Mouse (Mus musculus) mouse trophoblast stem cell (cell line): ENCODE measurements around the gene Cnot3.

Source experiments
- in situ Hi-C, 2 experiments: fragments of 300-500 bp; cut with MseI, MboI; formaldehyde crosslinking; loops; 2 replicates in 1 of 2; 3 replicates in 1 of 2; pipeline ENCODE4 v1.15.1; 2025

Gene Cnot3

GRCm38 (mm10) chr7:3646188-3646587, 1.1 kb downstream of the Cnot3 start:
- in situ Hi-C loops: loop anchor here in 1 of 2 experiments (10.0 kb wide), 1 partner anchor 59 kb away; the partner anchor contains the start of gene Rps9

- in situ Hi-C loops: loop anchor here in 1 of 2 experiments (10.0 kb wide), 1 partner anchor 58 kb away; the partner anchor contains the start of gene Rps9
Measured at GRCm38 (mm10) chr7:3646641-3647040, 1.6 kb downstream of the Cnot3 start.

- in situ Hi-C loops: no loop called here
Measured at GRCm38 (mm10) chr7:3656966-3657365, 11.9 kb downstream of the Cnot3 start.

GRCm38 (mm10) chr7:3658578-3658977, 13.5 kb downstream of the Cnot3 start:
- in situ Hi-C loops: no loop called here

DNA sequence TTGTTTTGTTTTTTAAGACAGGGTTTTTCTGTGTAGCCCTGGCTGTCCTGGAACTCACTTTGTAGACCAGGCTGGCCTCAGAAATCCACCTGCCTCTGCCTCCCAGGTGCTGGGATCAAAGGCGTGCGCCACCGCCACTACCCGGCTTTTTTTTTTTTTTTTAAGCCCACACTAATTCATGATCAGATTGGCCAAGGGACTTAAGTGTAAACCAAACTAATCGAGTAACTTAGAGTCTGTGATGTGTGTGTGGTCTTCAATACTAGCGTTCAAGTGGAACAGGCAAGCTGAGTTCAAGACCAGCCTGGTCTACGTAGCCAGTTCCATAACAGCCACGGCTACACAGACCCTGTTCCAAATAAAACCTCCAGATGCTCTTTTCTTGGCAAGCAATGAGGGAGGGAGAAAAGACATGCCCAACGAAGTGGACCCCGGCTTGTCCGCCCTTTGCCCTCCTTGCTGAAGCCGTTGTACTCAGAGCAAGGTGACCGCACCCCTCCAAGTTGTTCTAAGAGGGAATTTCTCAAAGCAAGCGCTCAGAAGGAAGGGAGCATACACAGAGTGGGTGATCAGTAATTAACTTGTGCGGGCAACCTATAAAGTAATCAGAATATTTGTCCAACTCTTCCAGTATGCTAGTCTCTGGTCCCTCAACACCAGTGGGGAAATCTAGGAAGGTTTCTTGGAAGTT, 19.6 kb downstream of the Cnot3 start:
- in situ Hi-C loops: no loop called here

GRCm38 (mm10) chr7:3665215-3666114, 20.4 kb downstream of the Cnot3 start, which contains the start of gene Leng1:
TSS of gene Leng1 (minus strand) at chr7:3665840.
- in situ Hi-C loops: no loop called here

GRCm38 (mm10) chr7:3666921-3667391, 21.9 kb downstream of the Cnot3 start:
- in situ Hi-C loops: no loop called here

- in situ Hi-C loops: loop anchor here in 1 of 2 experiments (5.0 to 25.0 kb wide), 2 partner anchors 52 to 238 kb away; partner anchors contain the start of gene Lilra6
Measured at GRCm38 (mm10) chr7:3674507-3675227, 29.6 kb downstream of the Cnot3 start.

DNA sequence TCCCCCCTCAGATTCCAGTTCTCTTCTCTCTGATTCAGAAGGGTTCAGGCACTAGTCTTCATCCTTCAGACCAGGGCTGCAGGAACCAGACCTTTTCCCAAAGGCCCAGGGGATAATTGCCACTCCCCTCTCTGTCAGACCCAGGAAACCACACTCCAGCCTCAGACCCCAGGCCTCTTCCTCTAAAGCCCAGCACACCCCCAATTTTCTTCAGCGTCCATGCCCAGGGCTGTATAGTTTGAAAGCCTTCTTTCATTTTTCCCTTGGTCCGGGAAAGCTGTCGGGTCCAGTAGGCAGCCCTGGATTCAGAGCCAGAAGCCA, 30.1 kb downstream of the Cnot3 start:
- in situ Hi-C loops: loop anchor here in 1 of 2 experiments (25.0 kb wide), 1 partner anchor 237 kb away; the partner anchor contains the start of gene Lilra6

- in situ Hi-C loops: loop anchor here in 1 of 2 experiments (25.0 kb wide), 1 partner anchor 236 kb away; the partner anchor contains the start of gene Lilra6
Measured at GRCm38 (mm10) chr7:3676371-3676770, 31.3 kb downstream of the Cnot3 start.

- in situ Hi-C loops: loop anchor here in 1 of 2 experiments (25.0 kb wide), 1 partner anchor 235 kb away; the partner anchor contains the start of gene Lilra6
Measured at GRCm38 (mm10) chr7:3677342-3677741, 32.3 kb downstream of the Cnot3 start, which contains the start of gene Tmc4. TSS of gene Tmc4 (minus strand) at chr7:3677553.

DNA sequence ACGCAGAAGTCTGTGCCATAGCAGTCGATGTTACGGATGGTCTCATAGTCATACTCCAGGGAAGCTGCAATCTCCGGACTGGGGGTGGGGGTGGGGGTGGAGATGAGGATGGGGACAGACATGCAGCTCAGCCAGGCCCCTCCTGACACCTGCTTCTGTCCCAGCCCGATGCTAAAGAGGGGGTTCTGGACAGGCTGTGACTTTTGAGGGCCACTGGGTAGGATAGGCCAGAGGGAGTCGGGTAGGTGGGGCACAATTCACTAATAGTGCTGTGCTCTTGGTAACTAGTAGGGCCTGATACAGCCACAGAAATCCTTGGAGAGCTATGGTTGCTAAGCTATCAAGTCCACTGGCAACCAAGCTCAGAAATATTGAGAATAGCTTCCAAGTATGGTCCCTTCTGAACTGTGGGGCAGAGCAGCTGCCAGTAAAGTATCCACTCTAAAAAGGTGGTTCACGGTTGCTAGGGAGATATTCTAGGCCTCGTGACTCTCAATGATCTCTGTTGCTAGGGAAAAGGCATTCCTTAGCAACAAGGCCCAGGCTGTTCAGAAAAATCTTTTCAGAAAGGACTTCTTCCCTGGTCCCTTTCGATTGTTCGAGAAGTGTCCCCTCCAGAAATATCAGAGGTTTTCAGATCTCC, 39.0 kb downstream of the Cnot3 start:
- in situ Hi-C loops: loop anchor here in 1 of 2 experiments (10.0 to 25.0 kb wide), 2 partner anchors 131 to 228 kb away; partner anchors contain the start of gene Lilra6

DNA sequence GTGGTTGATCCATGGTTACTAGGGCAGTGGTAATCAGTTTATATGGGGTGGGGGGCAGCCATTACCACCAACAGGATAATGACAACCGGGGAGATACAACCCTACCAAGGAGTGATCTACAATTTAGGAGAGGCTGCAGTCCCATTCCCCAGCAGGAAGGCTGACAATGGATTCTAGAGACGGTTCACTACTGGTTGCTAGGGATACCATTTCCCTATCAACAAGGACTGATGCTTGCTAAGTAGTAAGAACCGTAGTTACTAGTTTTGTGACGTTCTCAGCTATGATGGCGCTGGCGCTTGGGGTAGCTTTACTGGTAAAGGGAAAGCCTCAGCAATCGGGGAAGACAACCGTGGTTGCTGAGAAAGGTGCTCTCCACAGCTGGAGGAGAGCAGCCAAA, 39.6 kb downstream of the Cnot3 start:
- in situ Hi-C loops: loop anchor here in 1 of 2 experiments (10.0 to 25.0 kb wide), 2 partner anchors 130 to 228 kb away; partner anchors contain the start of gene Lilra6

- in situ Hi-C loops: loop anchor here in 1 of 2 experiments (10.0 to 25.0 kb wide), 2 partner anchors 129 to 227 kb away; partner anchors contain the start of gene Lilra6
Measured at GRCm38 (mm10) chr7:3685400-3686187, 40.5 kb downstream of the Cnot3 start.

GRCm38 (mm10) chr7:3691919-3692318, 46.9 kb downstream of the Cnot3 start:
- in situ Hi-C loops: loop anchor here in 1 of 2 experiments (25.0 kb wide), 1 partner anchor 220 kb away; the partner anchor contains the start of gene Lilra6

DNA sequence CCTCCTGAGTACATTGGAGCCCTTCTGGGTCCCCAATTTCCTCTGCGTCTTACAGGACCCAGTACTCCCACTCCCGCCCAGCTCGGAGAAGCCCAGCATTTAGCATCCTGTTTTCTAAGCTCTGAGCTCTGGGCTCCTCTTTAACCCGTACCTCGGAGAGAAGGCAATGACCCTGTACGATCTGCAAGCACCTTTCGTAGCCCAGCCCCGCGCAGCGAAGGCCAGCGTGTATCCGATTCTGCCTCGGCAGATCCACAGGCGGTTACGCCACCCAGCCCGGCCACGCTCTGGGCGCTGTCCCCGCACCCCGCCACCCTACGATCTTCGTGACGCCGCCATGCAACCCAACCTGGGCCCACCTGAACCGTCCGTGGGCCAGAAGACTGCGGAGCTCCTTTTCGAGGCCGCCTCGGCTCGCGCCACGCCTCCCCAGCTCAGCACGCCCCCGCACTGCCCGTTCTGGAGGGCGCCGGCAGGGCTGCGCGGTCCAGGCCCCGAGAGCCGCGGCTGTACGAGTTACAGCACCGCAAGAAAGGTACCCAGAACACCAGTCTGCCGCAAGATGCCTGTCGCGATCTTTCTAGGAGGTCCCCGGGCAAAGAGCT, 47.4 kb downstream of the Cnot3 start, which contains the start of gene Tsen34:
Gene Tsen34, plus strand, starts transcription at position 482 of the 605 bp plus-strand sequence.
- in situ Hi-C loops: loop anchor here in 1 of 2 experiments (25.0 kb wide), 1 partner anchor 220 kb away; the partner anchor contains the start of gene Lilra6

DNA sequence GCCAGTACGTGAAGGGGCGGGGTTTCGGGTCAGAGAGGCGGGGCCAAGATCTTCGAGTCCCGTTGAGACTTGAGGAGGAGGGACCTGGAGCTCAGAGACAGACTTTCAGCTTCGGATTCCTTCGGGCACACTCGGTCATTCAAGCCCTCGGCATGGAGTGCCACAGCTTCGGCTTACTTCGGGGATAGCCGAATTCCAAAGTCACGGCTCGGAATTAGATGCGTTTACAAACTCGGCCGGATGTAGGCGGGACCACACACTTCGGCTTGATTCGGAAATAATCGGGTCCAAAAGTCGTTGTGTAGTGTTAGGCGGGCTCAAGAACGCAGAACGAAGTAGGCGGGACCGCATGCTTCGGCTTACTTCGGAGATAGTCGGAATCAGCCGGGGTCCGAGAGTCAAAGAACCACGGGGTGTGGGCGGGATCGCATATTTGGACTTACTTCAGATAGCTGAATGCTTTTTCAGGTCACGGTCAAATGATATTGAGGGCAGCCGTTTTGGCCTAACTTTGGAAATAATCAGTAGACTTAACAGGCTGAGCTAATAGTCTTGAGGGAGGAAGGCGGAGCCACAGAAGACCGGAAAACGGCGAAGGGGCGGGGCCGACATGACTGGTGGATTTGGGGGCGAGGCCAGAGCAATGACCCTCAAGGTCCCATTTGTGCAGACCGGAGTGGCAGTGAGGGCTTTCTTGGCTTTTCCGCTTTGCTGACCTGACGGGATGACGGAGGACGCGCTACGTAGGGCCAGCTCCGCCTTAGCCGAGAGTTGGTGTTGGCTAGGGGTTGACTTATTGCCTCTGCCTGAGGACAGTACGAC, 48.1 kb downstream of the Cnot3 start, which contains the start of gene Mboat7:
Gene Mboat7, minus strand, starts transcription at position 537 of the 822 bp plus-strand sequence.
- in situ Hi-C loops: loop anchor here in 1 of 2 experiments (25.0 kb wide), 1 partner anchor 219 kb away; the partner anchor contains the start of gene Lilra6

DNA sequence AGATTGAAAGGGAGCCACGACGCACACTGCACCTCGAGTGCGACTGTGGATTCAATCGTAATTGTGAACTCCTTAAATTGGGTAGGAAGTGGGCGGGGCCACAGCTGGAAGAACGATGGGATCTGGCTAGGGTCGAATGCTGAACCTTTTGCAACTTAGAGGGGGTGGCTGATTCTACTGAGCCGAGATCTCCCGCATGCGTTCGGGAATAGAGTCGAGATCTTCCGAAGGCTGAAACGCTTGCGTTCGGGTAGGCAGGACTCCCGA, 48.7 kb downstream of the Cnot3 start:
- in situ Hi-C loops: loop anchor here in 1 of 2 experiments (25.0 kb wide), 1 partner anchor 219 kb away; the partner anchor contains the start of gene Lilra6
